Mouse (Mus musculus) intestine, embryonic 15.5 days (tissue): ENCODE data around the gene Gdf11. TPM values are rescaled to one million over a fixed set of nuclear protein-coding genes. Genes with fewer than 3 reads are reported as not detected.

Experiments
- ATAC-seq: fragments of 200-750 bp; cut with Nextera tagmentation; 2 replicates; pipeline ENCODE4 v1.8.0; 2017; ENCODE audit warnings: moderate TSS enrichment, moderate library complexity
- H3K27ac ChIP-seq: fragments of 300-500 bp; sonication (generic); 2 replicates; pipeline ENCODE4 v1.5.1; 2015; ENCODE audit warnings: mild to moderate bottlenecking, inconsistent platforms
- H3K27me3 ChIP-seq: fragments of 300-500 bp; sonication (generic); replicated peaks from 2 replicates; pipeline ENCODE4 v1.6.1; 2015; ENCODE audit warnings: inconsistent platforms
- H3K36me3 ChIP-seq: fragments of 300-500 bp; sonication (generic); 2 replicates; pipeline ENCODE4 v1.6.1; 2015; ENCODE audit warnings: inconsistent platforms
- H3K4me1 ChIP-seq: fragments of 300-500 bp; sonication (generic); replicated peaks from 2 replicates; pipeline ENCODE4 v1.6.1; 2015; ENCODE audit warnings: inconsistent platforms
- H3K4me2 ChIP-seq: fragments of 300-500 bp; sonication (generic); replicated peaks from 2 replicates; pipeline ENCODE4 v1.6.1; 2015; ENCODE audit warnings: mild to moderate bottlenecking, inconsistent platforms
- H3K4me3 ChIP-seq: fragments of 300-500 bp; sonication (generic); replicated peaks from 2 replicates; pipeline ENCODE4 v1.5.1; 2015; ENCODE audit warnings: inconsistent platforms
- H3K9ac ChIP-seq: fragments of 300-500 bp; sonication (generic); 2 replicates; pipeline ENCODE4 v1.6.1; 2015; ENCODE audit warnings: inconsistent platforms
- H3K9me3 ChIP-seq: fragments of 300-500 bp; sonication (generic); 2 replicates; pipeline ENCODE4 v1.6.1; 2016; ENCODE audit warnings: inconsistent platforms
- WGBS: fragments of 180-500 bp; shearing (Covaris S2); methylation state at CpG from one replicate; pipeline ENCODE4 v1.1.7; 2015; 5-methylcytosine and 5-hydroxymethylcytosine counted together
- polyA plus RNA-seq: library from polyadenylated mRNA; unstranded; fragments of >200 nt; fragmentation: Nextera tagmentation; extraction: Ambion mirVana; gene quantifications from 2 replicates; pipeline ENCODE4 v1.2.1, GENCODE M21; 2015

Gene Gdf11
- polyA plus RNA-seq, 1 experiment from 2014 or later = 3.9 TPM

DNA sequence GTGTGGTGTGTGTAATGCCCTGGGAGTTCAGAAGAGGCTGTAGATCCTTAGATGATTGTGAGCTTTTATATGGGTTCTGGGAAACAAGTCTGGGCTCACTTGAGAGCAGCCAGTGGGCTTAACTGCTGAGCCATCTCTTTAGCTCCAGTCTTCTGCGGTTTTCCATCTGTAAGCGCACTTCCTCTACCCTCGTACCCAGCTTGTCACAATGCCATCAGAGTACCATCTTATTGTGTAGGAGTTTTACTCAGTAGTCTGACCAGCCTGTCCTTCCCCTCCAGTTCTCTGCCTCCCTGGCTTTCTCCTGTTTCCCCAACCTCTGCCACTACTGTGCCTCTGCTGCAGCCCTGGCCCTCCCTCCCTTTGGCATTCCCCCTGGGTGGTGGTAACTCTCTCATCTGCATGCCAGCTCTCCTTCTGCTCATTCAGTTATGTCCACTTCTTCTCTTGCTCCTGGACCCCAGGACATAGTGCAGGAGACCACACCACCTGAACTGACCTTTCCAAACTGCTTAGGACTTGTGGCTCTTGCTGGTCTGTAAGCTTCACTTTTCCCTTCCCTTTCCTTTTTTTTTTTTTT, 11.0 kb upstream of the Gdf11 start:
- no peaks in the 10 kb centered on the region for H3K36me3 ChIP-seq
- no peaks in the 10 kb centered on the region for H3K9me3 ChIP-seq
- H3K27ac ChIP-seq = no peak overlapping the region
- WGBS = 81% methylated on average over 3 of the region's 3 CpGs
- no peaks in the 10 kb centered on the region for H3K27me3 ChIP-seq
- no peaks in the 10 kb centered on the region for H3K4me1 ChIP-seq
- no peak overlapping the region for H3K4me2 ChIP-seq
- H3K9ac ChIP-seq = no peak overlapping the region
- no peak for ATAC-seq
- no peak overlapping the region for H3K4me3 ChIP-seq

DNA sequence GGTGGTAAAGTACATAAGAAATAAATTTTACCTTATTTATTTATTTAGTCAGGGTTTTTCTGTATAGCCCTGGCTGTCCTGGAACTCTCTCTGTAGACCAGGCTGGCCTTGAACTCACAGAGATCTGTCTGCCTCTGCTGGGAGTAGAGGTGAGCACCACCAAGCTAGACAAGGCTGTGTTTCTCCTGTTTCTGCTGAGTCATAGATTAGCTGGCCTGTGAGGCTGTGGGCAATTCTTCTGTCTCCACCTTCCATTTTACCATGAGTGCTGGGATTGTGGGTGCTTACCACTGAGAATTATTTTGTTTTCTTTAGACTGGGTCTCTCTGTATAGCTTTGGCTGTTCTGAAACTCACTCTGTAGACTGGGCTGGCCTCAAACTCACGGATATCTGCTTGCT, 9.9 kb upstream of the Gdf11 start:
- peaks cover 5% of the 10 kb centered on the region for H3K27me3 ChIP-seq
- H3K36me3 ChIP-seq = no peaks in the 10 kb centered on the region
- 80% methylated on average over 1 of the region's 1 CpGs for whole genome bisulfite sequencing
- H3K4me2 ChIP-seq = no peak overlapping the region
- H3K9ac ChIP-seq = no peak overlapping the region
- no peaks in the 10 kb centered on the region for H3K9me3 ChIP-seq
- no peak for ATAC-seq
- H3K4me3 ChIP-seq = no peak overlapping the region
- no peak overlapping the region for H3K27ac ChIP-seq
- H3K4me1 ChIP-seq = no peaks in the 10 kb centered on the region

DNA sequence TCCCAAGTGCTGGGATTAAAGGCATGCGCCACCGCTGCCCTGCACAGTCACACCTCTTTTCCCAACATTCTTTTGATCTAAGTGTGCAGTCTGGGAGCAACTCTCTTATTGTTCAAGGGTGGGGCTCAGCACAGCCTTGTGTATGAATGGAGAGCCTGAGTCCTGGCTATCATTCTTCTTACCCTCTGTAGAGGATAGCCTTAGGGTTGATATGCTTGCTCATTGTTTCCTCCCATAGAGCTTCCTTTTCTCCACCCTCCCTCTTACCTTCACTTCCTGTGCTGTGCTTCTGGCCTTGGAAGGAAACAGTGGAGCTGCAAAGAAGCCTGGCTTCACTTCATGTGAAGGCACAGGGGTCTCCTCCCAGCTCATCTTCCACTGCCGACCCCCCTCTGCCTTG, 9.2 kb upstream of the Gdf11 start, which contains the start of gene Cd63:
TSS of gene Cd63 (plus strand) at position 292 of the 400 bp plus-strand sequence.
- Histone ChIP-seq H3K27ac (no peak within 1 kb of the TSS), H3K27me3 (peaks cover 10% of the 10 kb centered on the region), H3K4me2 (no peak within 1 kb of the TSS), H3K4me3 (no peak within 1 kb of the TSS), H3K4me1 (0 out of 2 replicates have a peak, but pooled peaks cover 7% of the 10 kb centered on the region), H3K36me3 (no peaks in the 10 kb centered on the region), H3K9me3 (no peaks in the 10 kb centered on the region), H3K9ac (no peak within 1 kb of the TSS)
- no peak for ATAC-seq
- 71% methylated on average over 3 of the region's 3 CpGs for WGBS

DNA sequence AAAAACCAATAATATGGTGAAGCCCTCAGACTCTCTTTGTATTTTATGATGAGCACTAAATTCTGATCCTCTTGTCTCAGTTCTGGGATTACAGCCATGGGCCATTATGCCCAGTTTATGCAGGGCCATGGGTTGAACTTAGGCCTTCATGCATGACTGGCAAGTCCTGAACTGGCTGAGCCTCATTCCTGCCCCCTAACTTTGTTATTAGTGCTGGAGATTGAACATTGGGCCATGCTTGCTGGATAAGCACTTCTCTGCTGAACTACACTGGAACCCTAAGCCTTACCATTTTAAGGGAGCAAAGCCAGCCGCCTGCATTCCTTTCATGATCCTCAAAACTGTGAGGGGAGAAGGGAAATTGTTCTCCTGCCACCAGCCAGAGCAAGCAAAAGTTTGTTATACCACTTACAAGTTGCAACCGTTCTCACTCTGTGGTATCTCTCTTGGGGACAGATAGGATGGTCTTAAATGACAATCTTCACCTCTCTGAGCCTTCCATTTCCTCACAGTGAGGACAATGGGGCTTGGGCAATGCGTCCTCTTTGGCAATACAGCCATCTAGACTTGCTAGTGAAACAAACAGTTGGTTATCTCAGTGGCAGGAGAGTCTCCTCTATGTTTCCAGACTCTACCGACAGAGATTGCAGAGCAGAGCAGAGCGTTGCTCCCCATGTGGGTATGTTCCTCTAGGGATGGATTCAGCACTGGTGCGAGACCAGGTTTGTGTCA, 8.4 kb upstream of the Gdf11 start:
- no peak overlapping the region for H3K9ac ChIP-seq
- 77% methylated on average over 6 of the region's 6 CpGs for WGBS
- H3K27me3 ChIP-seq = peaks cover 10% of the 10 kb centered on the region
- H3K4me2 ChIP-seq = no peak overlapping the region
- no peak overlapping the region for H3K27ac ChIP-seq
- no peaks in the 10 kb centered on the region for H3K36me3 ChIP-seq
- H3K9me3 ChIP-seq = no peaks in the 10 kb centered on the region
- H3K4me1 ChIP-seq = 0 out of 2 replicates have a peak, but pooled peaks cover 8% of the 10 kb centered on the region
- ATAC-seq = no peak
- H3K4me3 ChIP-seq = no peak overlapping the region

DNA sequence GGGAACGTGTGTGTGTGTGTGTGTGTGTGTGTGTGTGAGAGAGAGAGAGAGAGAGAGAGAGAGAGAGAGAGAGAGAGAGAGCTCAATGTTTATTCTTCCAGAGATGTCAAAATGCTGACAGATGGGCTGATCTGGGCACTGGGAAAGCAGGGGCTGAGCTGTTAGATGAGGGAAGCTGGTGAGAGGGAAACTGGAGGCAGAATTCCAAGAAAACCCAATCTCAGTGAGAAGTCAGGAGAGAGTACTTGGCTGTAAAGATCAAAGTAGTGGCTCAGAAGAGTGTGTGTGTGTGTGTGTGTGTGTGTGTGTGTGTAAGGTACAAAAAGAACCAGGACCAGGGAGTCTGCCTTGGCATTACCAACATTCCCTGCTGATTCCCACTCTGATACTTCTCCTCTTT, 6.0 kb upstream of the Gdf11 start:
- WGBS = 5% methylated on average over 1 of the region's 1 CpGs
- Histone ChIP-seq H3K4me3 (no peak overlapping the region), H3K4me1 (0 out of 2 replicates have a peak, but pooled peaks cover 8% of the 10 kb centered on the region), H3K27me3 (peaks cover 11% of the 10 kb centered on the region), H3K9me3 (no peaks in the 10 kb centered on the region), H3K4me2 (no peak overlapping the region), H3K36me3 (no peaks in the 10 kb centered on the region), H3K27ac (no peak overlapping the region), H3K9ac (no peak overlapping the region)
- ATAC-seq = no peak

DNA sequence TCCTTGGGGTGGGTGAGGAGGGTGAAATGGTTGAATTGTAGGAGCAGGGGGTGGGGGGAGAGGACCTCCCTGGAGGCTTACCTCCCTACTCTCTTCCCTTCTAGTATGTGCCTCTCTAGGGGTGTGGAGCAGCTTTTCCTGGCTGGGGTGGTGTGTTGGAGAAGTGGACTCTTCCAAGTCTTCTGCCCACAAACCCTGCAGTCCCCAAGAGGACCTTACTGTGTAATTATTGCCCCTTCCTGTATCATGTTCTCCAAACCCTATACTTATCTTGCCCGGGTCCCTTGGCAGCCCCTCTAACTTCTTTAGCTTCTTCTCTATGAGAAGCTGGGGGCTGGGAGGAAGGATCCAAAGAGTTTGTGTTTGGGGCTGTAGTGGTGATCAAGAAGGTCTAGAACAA, 5.3 kb upstream of the Gdf11 start:
- no peak for ATAC-seq
- Histone ChIP-seq H3K4me3 (no peak overlapping the region), H3K4me1 (peaks cover 8% of the 10 kb centered on the region; the same call in 1 of the 2 replicates), H3K4me2 (no peak overlapping the region), H3K9me3 (no peaks in the 10 kb centered on the region), H3K27ac (no peak overlapping the region), H3K36me3 (no peaks in the 10 kb centered on the region), H3K27me3 (peaks cover 14% of the 10 kb centered on the region), H3K9ac (no peak overlapping the region)
- 50% methylated on average over 1 of the region's 1 CpGs for WGBS

DNA sequence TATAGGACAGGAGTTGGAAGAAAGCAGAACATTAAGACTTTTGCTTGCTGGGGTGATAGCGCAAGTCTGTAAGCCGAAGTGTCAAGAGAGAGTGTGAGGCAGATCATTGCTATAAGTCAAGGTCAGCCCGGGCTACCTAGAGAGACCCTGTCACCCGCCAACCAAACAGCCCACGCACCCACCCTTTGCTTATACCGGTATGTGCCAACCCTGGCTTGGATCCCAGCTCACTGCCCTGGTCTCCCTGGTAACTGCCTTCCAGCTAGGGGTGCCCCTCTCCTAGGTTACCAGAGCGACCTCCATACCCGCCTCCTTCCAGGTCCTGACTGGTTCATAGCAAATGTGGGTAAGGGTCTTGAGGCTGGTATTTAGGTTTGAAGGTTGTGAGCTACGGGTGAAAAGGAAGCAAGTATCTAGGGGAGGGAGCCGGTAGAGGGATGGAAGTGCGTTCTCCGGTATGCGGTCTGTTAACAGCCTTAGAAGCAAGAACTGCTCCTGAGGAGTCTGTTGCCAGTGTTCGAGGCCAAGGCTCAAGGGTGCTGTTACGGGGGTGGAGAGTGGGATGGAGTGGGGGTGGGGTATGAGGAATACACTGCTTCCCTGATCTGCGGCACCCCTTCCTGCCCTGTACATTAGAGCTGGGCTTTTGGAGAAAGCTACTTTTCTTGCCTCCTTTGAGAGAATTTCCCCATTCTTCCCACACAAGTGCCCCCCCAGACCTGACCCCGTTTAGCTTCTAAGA, 4.6 kb upstream of the Gdf11 start:
- Histone ChIP-seq H3K9me3 (no peaks in the 10 kb centered on the region), H3K36me3 (no peaks in the 10 kb centered on the region), H3K4me1 (peaks cover 8% of the 10 kb centered on the region; the same call in 1 of the 2 replicates), H3K4me3 (no peak overlapping the region), H3K27me3 (peaks cover 14% of the 10 kb centered on the region), H3K4me2 (peak overlapping the region; percentile 33), H3K27ac (no peak overlapping the region), H3K9ac (no peak overlapping the region)
- ATAC-seq = no peak
- 5% methylated on average over 17 of the region's 17 CpGs for WGBS

DNA sequence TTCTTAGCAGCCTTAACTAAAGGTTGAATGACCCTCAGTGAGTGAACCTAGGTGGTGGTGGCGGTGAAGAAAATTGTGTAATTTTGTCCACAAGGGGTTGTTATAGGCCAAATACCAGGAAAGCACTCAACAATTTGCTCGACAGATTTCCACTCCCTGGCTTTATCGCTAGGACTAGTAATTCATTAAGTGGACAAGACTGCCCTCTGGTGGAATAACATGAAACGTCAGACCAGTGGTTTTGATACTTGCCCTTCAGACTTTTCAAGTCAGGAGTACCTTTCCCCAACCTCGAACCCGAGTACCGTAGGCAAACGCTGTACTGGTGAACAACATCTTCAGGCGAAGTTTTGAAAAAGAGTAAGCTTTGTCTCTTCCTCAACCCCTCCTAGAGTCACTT, 3.9 kb upstream of the Gdf11 start:
- Histone ChIP-seq H3K27me3 (peaks cover 14% of the 10 kb centered on the region), H3K36me3 (no peaks in the 10 kb centered on the region), H3K27ac (no peak overlapping the region), H3K4me2 (peak overlapping the region; percentile 33), H3K9ac (no peak overlapping the region), H3K4me3 (no peak overlapping the region), H3K4me1 (peaks cover 11% of the 10 kb centered on the region), H3K9me3 (no peaks in the 10 kb centered on the region)
- ATAC-seq = peak; percentile 21; the same call in 1 of the 2 replicates
- WGBS = under 1% methylated on average over 9 of the region's 9 CpGs

DNA sequence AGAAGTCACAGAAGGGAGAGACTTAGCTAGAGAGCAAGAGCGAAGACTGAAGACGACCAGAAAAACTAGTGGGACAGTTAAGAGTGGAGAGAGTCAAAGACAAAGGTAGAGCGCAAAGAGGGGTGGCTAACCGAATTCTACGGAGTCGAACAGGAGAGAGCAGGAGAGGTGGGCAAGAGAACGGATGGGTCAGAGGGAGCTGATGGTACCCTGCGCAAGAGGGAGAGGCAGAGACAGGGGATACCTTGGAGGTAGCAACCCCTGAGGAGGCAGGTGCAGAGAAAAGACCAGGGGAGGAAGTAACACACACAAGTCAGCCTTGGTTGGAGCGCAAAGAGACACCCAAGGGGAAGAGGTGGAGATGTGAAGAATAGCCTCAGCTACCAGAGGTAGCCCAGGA, 728 bp upstream of the Gdf11 start:
- H3K4me3 ChIP-seq = peak overlapping the region; percentile 75
- H3K9me3 ChIP-seq = no peaks in the 10 kb centered on the region
- H3K27ac ChIP-seq = peak overlapping the region; percentile 91
- H3K4me1 ChIP-seq = peaks cover 29% of the 10 kb centered on the region
- no peak for ATAC-seq
- peaks cover 14% of the 10 kb centered on the region for H3K27me3 ChIP-seq
- 6% methylated on average over 9 of the region's 9 CpGs for WGBS
- no peaks in the 10 kb centered on the region for H3K36me3 ChIP-seq
- H3K9ac ChIP-seq = peak overlapping the region; percentile 71
- H3K4me2 ChIP-seq = peak overlapping the region; percentile 92

DNA sequence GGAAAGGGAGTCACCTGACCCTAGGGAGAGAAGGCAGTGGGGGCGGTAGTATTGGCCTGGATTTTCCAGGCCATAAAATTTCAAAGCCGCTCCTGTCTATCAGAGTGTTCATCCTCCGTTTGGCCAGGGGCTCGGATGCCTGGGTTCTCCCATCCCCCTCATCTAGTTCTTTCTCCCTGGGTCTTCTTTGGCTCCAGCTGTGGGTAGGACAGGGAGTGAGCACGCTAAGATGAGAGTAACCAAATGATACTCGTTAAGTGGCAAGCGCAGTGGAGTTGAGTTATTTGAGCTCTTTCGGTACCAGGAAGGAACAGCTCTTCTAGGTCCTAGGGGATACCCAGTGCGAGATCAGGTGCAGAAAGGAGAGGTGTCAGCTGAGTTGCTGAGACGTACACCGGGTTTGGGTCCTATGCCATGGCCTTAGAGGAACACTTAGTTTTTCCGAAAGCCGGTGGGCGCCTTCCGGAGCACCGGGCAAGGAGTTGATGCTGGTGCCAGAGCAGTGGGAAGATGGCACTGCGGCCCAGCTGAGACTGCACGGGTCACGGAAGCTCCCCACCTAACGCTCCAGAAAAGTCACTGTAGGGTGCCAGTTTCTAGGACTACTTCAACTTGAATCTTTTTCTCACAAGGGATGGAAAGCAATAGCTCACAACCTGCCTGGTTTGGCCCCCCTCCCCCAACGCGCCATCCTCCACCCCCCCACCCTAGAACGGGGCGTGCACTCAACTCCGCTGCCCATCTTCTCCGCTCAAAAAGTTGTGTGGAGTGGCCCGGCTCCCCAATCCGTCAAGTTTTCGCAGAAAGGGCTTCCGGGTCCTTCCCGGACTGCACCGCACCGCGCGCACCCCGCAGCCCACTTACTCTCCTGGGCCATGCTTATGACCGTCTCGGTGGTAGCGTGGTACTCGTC, 879 bp downstream of the Gdf11 start:
- peak; percentile 1; the same call in 1 of the 2 replicates for ATAC-seq
- H3K4me2 ChIP-seq = peak overlapping the region; percentile 92
- no peaks in the 10 kb centered on the region for H3K9me3 ChIP-seq
- H3K4me1 ChIP-seq = peaks cover 21% of the 10 kb centered on the region
- under 1% methylated on average over 40 of the region's 40 CpGs for WGBS
- H3K27ac ChIP-seq = peak overlapping the region; percentile 91
- no peaks in the 10 kb centered on the region for H3K36me3 ChIP-seq
- peak overlapping the region; percentile 75 for H3K4me3 ChIP-seq
- H3K27me3 ChIP-seq = 0 out of 2 replicates have a peak, but pooled peaks cover 4% of the 10 kb centered on the region
- H3K9ac ChIP-seq = peak overlapping the region; percentile 71

DNA sequence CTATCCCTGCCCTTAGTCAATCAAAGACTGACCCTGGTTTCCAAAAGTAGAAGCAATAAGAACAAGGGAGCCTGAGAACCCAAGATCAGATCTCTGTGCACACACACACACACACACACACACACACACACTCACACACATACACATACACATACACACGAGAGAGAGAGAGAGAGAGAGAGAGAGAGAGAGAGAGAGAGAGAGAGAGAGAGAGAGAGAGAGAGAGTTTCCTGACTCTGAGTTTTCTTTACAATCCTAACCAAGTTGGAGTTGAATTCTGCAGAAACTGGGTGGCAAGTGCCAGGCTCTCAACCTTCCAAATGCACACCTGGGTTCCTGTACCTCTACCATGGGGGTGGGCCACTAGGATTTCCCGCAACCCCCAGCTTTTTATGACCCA, 1.7 kb downstream of the Gdf11 start:
- Histone ChIP-seq H3K9ac (no peak overlapping the region), H3K4me1 (peaks cover 21% of the 10 kb centered on the region), H3K36me3 (no peaks in the 10 kb centered on the region), H3K27me3 (0 out of 2 replicates have a peak, but pooled peaks cover 4% of the 10 kb centered on the region), H3K4me2 (peak overlapping the region; percentile 92), H3K9me3 (no peaks in the 10 kb centered on the region), H3K4me3 (peak overlapping the region; percentile 75), H3K27ac (no peak overlapping the region)
- ATAC-seq = no peak
- 25% methylated on average over 1 of the region's 2 CpGs for WGBS
